Mouse (Mus musculus) lung, postnatal 25 days (tissue): Measurements from ENCODE around the gene Mrvi1.
"Not testable (repeated sequence)": the region's sequence is repeated elsewhere in the genome, so short reads cannot be mapped to it uniquely, and the experiment has no call there.

ENCODE experiments used
- DNase-seq: peaks from one replicate; pipeline ENCODE4 v3.0.0; 2022; ENCODE audit warnings: low spot score

Mrvi1 gene

DNA sequence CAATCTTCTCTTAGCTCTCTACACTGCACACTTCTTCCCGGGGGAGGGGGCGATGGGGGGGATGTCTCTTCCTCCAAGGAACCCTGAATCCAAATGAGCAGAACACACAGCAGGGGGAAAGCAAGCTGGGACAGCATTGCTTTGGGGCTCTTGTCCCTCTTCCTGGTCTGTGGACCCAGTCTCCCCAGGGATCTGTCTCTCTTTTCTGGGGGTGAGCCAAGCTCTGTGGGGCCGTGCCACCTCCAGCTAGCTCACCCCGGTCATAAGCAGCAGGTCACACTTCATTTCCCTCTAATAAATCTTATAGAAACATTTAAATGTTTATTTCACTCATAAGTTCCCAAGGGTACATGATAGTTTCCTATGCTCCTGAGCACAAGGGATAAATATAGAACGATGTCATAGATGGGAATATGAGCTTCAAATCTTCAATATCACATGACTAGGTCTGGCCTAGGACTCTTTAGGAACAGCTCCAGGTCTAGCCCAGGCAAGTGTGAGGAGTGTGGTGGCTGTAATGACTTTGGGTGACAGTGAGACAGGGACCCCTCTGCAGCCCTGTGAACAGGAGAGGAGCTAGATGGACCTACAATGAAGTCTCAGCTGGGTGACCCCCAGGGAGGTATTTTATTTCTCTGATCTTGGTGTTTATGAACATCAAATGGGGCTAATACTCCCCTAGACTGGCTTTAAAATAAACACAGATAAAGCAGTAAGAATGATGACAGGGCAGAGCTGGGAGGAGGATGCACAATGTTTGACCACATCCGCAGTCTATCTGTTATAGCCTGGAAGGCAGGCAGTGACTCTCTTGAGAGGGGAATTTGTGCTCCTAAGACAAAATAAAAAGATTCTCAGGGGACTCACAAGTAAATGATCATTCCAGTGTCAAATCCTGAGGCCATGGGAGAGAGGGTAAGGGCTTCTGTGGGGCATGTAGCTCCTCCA, 46.2 kb downstream of the Mrvi1 start:
- no peak for DNase-seq

DNA sequence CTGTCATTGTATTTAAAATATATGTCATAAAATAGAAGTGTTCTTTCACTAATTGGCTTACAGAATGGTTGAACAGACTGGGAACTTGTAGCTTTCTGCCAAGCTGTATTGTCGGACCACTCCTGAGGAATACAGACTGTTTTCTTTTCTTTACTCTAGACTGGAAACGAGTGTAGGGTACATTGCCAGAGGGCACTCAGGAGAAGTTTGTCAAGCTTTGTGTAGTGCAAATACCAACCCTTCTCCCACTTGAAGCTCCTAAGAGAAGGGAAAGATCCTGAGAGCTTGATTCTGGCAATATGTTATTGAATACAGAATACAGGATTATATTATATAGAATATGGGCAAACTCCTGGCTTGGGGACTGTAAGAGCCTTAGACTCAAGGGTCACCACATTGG, 48.3 kb downstream of the Mrvi1 start:
- peak; percentile 43 for DNase-seq

DNA sequence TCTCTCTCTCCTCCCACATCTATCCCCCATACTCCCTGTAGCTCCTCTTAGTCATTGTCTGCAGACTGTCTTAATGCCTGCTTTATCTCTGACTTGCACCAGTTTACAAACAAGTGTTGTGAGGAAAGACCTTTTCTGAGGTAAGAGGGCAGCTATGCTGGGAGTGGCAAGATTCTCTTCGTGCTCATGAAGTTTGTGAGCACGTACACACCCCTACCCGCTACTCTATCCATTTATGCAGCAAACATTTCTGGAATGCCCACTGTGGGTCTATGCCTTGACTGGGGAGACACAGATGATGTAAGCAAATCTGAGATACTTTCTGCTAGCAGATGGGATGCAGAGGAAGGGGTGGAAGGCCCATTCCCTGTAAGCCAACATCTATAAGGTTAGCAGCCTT, 48.9 kb downstream of the Mrvi1 start:
- DNase-seq = peak; percentile 31

DNA sequence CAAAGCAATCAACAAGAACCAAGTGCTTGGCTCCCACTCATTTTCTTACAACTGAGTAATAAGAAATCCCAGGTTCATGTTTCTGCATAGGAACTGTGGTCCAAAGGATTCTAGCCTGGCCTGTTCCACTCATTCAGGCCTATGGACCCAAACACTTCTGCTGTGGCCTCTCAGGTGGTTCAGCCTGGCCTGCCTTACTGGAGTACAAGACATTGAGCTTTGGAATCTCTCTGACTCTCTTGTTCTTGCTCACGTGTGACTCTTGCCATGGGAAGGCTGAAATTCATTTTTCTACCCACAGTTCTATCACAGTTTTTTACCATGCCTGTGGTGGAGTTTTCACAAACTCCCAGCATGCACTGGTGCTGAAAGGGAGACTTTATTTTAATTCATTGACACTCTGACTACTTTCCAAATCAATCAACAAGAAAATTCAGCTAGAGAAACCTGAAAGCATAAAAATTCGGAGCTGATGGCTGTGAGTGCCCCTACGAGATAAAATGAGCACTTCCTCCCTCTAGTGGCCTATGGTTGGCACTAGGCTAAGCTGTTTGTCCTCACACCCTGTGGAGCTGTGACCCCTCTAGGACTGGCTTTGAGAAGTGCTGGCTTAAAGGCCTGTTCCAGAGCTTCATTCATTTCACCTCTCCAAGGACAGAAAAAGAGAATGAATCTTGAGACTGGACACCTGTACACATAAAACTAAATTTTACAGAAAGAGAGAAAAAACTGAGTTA, 52.0 kb downstream of the Mrvi1 start:
- peak; percentile 82 for DNase-seq

DNA sequence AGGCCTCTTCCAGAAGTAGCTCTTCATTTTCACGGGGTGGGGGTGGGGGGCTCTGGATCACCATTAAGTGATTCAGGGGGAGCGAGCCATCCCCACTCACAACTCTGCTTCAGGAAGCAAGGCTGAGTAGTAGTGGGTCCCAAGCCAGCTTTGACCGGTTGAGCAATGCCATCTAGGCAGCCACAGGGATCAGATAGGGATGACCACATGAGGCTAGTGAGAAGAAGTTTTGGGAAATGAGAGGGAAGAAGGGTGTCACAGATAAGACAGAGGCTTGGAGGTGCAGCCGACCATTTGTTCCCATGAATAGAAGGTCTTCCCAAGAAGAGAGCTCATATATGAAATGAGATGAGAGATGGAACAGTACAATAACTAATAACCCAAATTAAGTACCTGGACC, 55.7 kb downstream of the Mrvi1 start:
- DNase-seq = no peak

DNA sequence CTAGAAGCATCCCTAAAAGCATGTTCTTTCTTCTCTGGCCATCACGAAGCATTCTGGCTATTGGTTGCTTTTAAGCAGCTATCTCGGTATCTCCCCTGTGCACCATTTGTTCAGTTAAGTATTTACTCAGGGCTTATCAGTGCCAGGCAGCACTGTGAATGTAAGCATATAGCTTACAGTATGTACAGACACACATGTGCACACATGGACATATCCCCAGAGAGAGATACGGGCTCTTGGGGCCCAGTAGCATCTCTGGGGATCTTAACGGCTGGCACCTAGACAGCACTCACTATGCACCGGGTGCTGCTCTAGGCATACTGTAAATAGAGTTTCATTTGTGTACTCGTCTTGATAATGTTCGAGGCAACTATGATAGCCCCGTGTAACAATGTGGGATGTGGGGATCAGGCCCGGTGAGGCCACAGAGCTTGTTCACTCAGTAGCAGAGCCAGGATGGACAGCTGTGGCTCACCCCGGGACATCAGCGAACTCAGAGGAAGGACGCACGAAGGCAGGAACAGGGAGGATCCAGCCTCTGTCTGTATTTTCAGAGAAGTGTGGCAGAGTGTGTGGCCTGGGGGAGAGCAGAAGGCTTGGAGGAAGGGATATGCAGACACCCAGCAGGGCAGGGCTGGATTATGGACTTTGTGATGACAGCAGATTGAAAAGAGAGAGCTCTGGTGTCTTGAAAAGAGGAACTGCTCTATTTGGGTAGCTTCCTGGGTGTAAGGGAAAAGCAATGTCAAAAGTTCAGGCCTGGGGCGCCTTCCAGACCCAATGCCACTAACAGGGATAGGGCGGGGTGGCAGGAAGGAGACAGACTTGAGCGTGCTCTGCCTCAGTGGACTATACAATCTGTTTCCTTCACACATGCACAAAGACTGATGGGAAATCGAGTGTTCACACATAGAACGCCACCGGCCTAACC, 61.7 kb downstream of the Mrvi1 start:
- DNase-seq = peak; percentile 68

DNA sequence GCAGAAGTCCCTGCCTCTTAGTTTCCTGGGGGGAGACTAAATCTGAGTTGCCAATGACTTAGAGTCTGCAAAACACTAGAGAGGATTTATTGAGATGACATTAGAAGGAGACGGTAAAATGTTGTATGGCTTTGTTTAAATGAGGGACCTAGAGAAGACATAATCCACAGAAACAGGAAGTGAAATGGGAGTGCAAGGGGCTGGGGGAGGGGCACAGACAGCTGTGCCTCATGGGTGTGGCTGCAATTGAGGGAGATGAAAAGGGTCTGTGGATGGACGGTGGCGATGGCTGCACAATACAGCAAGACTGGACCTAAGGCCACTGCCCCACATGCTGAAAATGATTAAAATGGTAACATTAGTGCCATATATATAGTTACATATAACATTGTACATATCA, 62.5 kb downstream of the Mrvi1 start:
- no peak for DNase-seq

DNA sequence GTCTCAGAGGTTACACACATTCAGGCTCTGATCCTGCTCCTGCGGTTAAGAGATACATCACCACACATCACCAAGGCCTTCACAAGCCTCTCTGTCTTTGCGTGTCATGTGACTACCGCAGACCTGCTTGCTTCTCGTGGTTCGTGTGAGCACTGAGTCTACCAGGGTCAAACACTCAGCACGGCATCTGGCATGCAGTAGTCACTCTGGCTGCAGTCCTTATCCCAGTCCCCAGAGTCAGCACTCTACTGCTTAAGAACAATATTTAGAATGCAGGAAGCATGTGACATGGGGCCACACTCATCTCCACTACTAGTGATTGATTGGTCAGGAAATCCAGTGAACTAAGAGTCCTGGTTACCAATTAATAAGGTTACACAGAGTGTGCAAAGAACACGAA, 66.3 kb downstream of the Mrvi1 start:
- DNase-seq = peak; percentile 24

DNA sequence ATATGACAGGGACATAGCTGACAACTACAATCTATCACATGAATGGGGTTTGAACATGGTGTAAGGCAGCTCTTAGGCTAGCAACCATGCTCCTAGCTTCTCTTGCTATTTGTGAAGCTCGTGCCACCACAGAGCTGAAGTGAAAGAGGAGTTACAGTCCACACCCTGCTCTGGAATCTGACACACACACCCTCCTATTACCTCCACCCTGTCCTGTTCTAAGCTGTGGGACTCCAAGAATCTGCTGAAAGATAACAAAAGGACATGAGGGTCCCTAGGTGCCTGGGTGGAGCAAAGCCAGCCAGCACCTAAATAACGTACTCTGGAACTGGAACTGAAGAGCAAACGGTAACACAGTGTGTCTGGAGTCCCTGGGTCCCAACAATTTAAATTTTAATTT, 67.7 kb downstream of the Mrvi1 start:
- DNase-seq = peak; percentile 41

DNA sequence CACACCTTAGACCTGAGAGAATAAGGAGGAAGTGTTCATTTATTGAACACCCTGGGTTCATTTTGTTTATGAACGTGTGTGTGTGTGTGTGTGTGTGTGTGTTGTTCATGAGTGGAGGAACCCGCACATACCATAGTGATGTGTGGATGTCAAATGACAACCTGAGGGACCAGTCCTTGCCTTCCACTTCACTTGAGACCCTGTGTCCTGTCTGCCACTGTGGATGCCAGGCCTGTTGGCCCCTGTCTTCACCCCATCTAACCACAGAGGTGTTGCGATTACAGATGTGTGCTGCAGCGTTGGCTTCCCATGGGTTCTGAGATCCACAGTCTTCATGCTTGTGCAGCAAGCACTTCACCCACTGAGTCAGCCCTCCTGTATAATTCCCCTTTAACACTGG, 68.5 kb downstream of the Mrvi1 start:
- DNase-seq = no peak

DNA sequence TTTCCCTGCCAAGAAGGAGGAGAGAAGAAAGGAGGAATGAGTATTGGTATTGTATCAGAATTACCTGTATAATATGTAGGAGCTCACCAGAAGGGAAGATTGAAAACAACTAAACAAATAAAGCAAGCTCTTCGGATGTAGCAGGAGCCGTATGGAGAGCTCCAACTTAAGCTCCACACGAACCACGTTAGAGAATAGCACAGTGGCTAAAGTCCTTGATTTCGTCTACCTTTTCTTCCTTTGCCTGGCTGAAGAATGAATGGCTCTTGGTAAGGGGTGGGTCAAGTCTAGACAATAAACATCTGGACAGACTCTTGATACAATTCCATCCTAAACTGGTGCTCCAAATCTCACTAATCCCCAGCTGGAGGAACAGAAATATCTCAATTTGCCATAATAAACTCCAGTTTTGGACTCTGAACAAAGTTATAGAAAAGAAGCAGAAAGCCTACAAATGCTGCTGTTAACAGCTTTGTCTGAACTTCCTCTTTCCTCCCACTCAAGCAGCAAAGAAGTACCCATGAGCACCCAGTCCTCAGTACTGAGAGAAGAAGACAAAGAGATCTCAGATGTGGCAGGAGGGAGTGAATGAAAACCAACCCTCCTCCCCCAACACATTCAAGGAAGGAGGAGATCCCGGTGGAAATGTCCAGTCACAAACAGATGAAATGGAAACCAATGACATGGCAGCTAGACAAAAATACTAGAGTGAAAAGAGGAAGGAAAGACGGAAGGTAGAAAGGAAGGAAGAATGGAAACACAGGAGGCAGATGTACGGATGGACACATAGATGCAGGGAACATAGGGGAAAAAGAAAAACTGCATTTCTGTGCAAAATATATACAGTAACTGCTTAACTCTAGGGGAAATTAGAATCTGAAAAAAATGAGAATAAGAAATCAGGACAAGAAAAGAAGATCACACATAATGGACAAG, 73.8 kb downstream of the Mrvi1 start:
- no peak for DNase-seq

DNA sequence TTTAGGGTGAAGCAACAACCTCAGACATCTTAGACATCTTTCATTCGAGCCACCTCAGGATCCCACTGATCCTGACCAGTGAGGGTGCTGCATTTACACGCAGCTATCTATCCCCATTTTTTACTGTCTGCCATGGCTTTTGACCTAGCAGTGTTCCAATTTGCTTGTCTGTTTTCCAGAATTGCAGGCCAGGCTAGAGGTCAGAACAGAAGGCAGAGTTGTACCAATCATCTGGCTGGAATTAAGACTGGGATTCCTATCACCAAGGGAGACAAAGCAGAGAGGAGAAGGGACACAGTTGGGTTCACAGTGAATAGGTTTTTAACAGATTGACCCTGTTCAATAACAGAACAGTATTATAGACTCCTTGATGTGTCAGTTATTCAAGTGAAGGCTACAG, 75.7 kb downstream of the Mrvi1 start:
- DNase-seq = no peak

DNA sequence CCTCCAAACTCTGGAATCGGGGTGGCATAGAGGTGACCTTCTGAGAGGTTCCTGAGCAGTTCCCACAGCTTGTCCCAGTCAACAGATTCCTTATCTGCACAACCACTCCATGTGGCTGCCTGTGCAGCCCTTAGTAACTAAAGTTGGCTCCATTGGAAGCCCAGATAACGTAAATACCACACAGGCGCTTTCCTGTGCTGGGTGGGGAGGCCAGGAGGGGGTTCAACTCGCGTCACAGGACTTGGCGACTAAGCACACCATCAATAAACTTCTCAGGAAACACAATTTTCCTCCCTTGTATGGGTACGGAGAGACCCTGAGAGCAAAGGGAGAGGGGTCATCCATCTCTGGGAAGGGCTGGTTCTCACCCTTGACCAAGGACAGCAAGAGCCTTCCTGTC, 79.0 kb downstream of the Mrvi1 start:
- DNase-seq = peak; percentile 81

DNA sequence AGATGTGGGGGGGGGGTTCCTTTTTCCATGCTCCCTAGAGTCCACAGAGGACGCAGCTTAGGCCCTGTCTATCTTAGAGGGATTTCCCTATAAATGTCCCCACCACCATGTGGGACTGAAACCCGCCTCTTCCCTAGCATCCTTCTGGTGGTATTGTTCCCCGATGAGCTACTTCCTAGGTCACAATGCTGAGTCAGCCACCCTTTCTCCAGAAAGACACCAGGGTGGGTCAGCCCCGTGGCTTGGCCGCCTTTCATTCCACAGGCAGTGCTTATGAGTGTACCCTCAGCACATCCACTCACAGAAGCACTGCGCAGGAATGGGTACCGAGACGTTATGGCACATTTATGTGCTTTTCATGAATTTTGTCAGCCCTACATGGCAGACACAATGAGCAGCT, 85.1 kb downstream of the Mrvi1 start:
- no peak for DNase-seq

DNA sequence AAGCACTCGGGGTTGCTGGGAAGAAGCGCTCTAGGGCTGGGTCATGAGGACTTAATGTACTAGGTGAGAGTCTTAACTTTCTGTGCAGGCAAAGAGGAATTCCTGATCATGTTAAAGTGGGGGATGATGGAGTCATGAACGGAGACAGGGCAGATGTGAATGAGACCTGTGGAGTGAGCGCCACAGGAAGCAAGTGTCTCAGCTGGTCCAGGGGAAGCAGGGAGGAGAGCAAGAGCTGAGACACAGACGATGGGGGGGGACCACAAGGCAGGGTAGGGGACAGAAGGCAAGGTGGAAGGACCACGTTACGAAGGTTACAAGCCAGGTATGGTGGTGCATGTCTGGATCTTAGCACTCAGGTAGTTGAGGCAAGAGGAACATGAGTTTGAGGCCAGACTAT, 85.8 kb downstream of the Mrvi1 start:
- DNase-seq = no peak

DNA sequence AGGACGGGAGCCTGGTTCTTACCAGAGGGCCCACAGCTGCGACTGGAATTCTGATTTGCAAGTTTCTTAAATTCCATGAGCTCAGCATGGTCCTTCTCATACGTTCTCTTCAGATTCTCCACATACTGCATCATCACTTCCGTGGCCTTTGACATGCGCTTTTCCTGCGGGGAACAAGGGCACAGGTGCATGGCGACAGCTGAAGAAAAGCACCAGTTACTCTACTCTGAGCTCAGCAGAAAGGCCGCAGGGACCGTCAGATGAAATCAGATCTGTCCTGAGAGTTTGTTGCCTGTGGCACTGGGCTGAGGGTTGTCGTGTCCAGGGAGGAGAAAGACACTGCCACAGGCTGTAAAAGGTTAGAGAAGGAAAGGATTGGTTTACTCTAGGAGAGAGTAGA, 86.5 kb downstream of the Mrvi1 start:
- not testable (repeated sequence) for DNase-seq

DNA sequence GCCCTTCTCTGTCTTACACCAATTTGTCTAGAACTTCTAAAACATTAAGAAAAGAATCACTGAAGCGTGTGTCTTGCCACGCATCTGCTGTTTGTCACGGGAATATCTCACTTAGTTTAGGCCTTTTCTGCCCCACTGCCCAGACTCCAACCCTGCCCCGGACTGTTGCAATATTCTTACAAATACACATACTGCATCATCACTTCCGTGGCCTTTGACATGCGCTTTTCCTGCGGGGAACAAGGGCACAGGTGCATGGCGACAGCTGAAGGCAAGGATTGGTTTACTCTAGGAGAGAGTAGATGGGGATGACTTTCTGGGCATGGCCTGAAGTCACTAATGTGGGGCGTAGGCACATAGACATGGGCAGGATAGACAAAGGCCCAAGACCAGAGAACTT, 87.6 kb downstream of the Mrvi1 start:
- DNase-seq = no peak

DNA sequence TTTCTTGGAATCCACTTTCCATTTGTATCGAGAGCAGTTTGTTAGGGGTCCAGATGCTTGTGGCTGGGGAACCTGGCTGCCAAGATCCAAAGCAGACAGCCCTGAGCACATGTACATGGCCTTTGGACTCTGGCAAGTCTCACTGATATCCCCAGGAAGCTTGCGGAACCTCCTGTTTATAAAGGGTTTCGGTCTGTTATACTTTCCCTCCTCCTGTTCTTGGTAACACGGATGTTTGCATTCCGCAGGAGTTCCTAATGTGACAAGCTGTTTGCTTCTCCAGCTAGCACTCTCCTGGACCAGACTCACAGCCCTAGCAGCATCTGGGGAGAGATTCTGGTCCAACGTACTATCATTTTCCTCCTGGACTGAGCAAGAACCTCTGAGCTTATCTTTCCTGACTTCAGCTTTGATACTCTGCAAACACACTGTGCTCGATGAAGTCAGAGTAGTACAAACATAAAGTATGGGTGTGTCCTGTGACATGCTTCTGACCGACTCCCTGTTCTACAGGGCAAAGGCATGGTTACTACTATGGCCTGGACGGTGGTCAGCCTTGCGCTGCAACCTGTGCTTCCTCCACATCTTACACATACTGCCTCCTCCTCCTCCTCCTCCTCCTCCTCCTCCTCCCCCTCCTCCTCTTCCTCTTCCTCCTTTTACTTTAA, 88.2 kb downstream of the Mrvi1 start:
- DNase-seq = peak; percentile 86

DNA sequence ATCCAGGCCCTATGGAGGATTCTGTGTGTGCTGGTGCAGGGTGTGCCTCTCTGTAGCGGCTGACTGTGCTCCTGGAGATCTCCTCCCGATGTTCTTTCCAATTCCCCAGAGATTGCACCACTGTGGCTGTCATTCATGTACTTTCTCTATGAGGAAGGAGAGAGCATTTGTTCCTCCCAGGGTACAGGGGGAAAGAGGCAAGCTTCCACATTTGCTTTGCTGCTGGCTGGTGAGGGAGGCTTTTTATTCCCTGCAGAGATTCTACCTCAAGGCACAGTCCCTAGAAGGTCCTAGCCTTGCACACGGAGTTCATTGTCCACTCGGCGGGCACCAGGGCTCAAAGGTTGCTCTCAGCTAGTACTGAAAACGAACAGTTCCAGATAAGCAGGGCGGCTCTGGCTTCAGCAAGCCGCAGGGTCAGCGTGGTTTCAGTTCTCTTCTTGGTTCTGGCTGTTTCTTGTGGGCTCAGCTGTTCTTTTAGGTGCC, 90.7 kb downstream of the Mrvi1 start:
- DNase-seq = peak; percentile 51

DNA sequence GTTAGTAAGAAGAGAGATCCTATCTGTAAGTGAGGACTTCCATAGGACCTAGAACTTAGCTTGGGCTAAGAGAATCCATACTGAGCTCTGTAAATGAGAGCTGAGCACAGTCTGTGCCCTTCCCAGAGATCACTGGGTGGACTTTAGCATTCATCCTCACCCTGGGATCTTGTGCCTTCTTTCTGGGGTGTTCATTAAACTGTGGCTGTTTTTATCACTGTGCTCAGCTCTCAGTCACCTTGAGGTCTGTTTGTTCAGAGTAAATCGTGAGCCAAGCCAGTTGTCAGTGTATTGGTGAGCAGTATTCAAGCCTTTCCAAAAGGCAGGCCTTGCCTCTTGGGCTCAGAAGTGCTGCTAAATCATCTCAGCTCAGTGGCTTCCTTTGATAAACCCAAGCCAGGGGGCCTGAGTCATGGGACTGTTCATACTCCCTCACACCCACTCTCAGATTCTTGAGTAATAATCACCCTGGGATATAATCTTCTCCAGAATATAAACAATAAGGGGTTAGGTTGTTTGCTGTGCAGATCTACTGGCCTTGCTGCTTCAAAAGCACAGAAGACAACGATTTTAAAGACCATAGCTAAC, 100.4 kb downstream of the Mrvi1 start:
- no peak for DNase-seq
